Mouse (Mus musculus): ENCODE measurements at regions not wholly inside any gene's neighbourhood (a gene's known extent, or its start where the extent isn't known, plus 50 kb on each side); places are given as distances from the start of the nearest gene placed in this dataset.

- ATAC-seq (replicated peaks in 1 of 2; ENCODE audit: insufficient read depth in 1 of 2, low FRiP score in 2 of 2, low TSS enrichment in 1 of 2, low read depth in 1 of 2, poor library complexity in 2 of 2, severe bottlenecking in 2 of 2): no peak
These were observed 118.4 kb downstream of the Barx2 start for GRCm38 (mm10) chr9:31794911-31795310.

- ATAC-seq (replicated peaks in 1 of 2; ENCODE audit: insufficient read depth in 1 of 2, low FRiP score in 2 of 2, low TSS enrichment in 1 of 2, low read depth in 1 of 2, poor library complexity in 2 of 2, severe bottlenecking in 2 of 2): no peak
These were observed 137.3 kb downstream of the Barx2 start for GRCm38 (mm10) chr9:31775956-31776355.

GRCm38 (mm10) chr9:31765401-31765800 is 147.9 kb downstream of the Barx2 start:
- ATAC-seq (replicated peaks in 1 of 2; ENCODE audit: insufficient read depth in 1 of 2, low FRiP score in 2 of 2, low TSS enrichment in 1 of 2, low read depth in 1 of 2, poor library complexity in 2 of 2, severe bottlenecking in 2 of 2): no peak

- ATAC-seq (replicated peaks in 1 of 2; ENCODE audit: insufficient read depth in 1 of 2, low FRiP score in 2 of 2, low TSS enrichment in 1 of 2, low read depth in 1 of 2, poor library complexity in 2 of 2, severe bottlenecking in 2 of 2): no peak
These were observed 155.2 kb downstream of the Barx2 start for GRCm38 (mm10) chr9:31757894-31758561.

GRCm38 (mm10) chr9:31730443-31730842 is 182.8 kb downstream of the Barx2 start:
- ATAC-seq (replicated peaks in 1 of 2; ENCODE audit: insufficient read depth in 1 of 2, low FRiP score in 2 of 2, low TSS enrichment in 1 of 2, low read depth in 1 of 2, poor library complexity in 2 of 2, severe bottlenecking in 2 of 2): no peak

GRCm38 (mm10) chr9:31719309-31719708 is 194.0 kb downstream of the Barx2 start:
- ATAC-seq (replicated peaks in 1 of 2; ENCODE audit: insufficient read depth in 1 of 2, low FRiP score in 2 of 2, low TSS enrichment in 1 of 2, low read depth in 1 of 2, poor library complexity in 2 of 2, severe bottlenecking in 2 of 2): no peak

- ATAC-seq (replicated peaks in 1 of 2; ENCODE audit: insufficient read depth in 1 of 2, low FRiP score in 2 of 2, low TSS enrichment in 1 of 2, low read depth in 1 of 2, poor library complexity in 2 of 2, severe bottlenecking in 2 of 2): no peak
These were observed 203.2 kb downstream of the Barx2 start for GRCm38 (mm10) chr9:31710022-31710421.

- ATAC-seq (replicated peaks in 1 of 2; ENCODE audit: insufficient read depth in 1 of 2, low FRiP score in 2 of 2, low TSS enrichment in 1 of 2, low read depth in 1 of 2, poor library complexity in 2 of 2, severe bottlenecking in 2 of 2): no peak
These were observed 206.6 kb downstream of the Barx2 start for GRCm38 (mm10) chr9:31706688-31707087.

GRCm38 (mm10) chr9:31690921-31691475 is 222.3 kb downstream of the Barx2 start:
- no peak for ATAC-seq (replicated peaks in 1 of 2; ENCODE audit: insufficient read depth in 1 of 2, low FRiP score in 2 of 2, low TSS enrichment in 1 of 2, low read depth in 1 of 2, poor library complexity in 2 of 2, severe bottlenecking in 2 of 2)

- ATAC-seq (replicated peaks in 1 of 2; ENCODE audit: insufficient read depth in 1 of 2, low FRiP score in 2 of 2, low TSS enrichment in 1 of 2, low read depth in 1 of 2, poor library complexity in 2 of 2, severe bottlenecking in 2 of 2): peak in 1 of 2 experiments; percentile 17; a peak in 2 of 4 replicates
These were observed 224.1 kb upstream of the Tmem45b start for GRCm38 (mm10) chr9:31688398-31688705.

- peak in 1 of 2 experiments; percentile 9; a peak in 1 of 4 replicates for ATAC-seq (replicated peaks in 1 of 2; ENCODE audit: insufficient read depth in 1 of 2, low FRiP score in 2 of 2, low TSS enrichment in 1 of 2, low read depth in 1 of 2, poor library complexity in 2 of 2, severe bottlenecking in 2 of 2)
These were observed 223.6 kb upstream of the Tmem45b start for GRCm38 (mm10) chr9:31687686-31688397.

GRCm38 (mm10) chr9:31686466-31686865 is 222.2 kb upstream of the Tmem45b start:
- no peak for ATAC-seq (replicated peaks in 1 of 2; ENCODE audit: insufficient read depth in 1 of 2, low FRiP score in 2 of 2, low TSS enrichment in 1 of 2, low read depth in 1 of 2, poor library complexity in 2 of 2, severe bottlenecking in 2 of 2)

- ATAC-seq (replicated peaks in 1 of 2; ENCODE audit: insufficient read depth in 1 of 2, low FRiP score in 2 of 2, low TSS enrichment in 1 of 2, low read depth in 1 of 2, poor library complexity in 2 of 2, severe bottlenecking in 2 of 2): no peak
These were observed 220.5 kb upstream of the Tmem45b start for GRCm38 (mm10) chr9:31684812-31685188.

GRCm38 (mm10) chr9:31684099-31684811 is 220.0 kb upstream of the Tmem45b start:
- no peak for ATAC-seq (replicated peaks in 1 of 2; ENCODE audit: insufficient read depth in 1 of 2, low FRiP score in 2 of 2, low TSS enrichment in 1 of 2, low read depth in 1 of 2, poor library complexity in 2 of 2, severe bottlenecking in 2 of 2)

- no peak for ATAC-seq (replicated peaks in 1 of 2; ENCODE audit: insufficient read depth in 1 of 2, low FRiP score in 2 of 2, low TSS enrichment in 1 of 2, low read depth in 1 of 2, poor library complexity in 2 of 2, severe bottlenecking in 2 of 2)
These were observed 219.2 kb upstream of the Tmem45b start for GRCm38 (mm10) chr9:31683302-31684081.

- ATAC-seq (replicated peaks in 1 of 2; ENCODE audit: insufficient read depth in 1 of 2, low FRiP score in 2 of 2, low TSS enrichment in 1 of 2, low read depth in 1 of 2, poor library complexity in 2 of 2, severe bottlenecking in 2 of 2): no peak
These were observed 218.6 kb upstream of the Tmem45b start for GRCm38 (mm10) chr9:31682893-31683292.

GRCm38 (mm10) chr9:31677150-31677549 is 212.9 kb upstream of the Tmem45b start:
- no peak for ATAC-seq (replicated peaks in 1 of 2; ENCODE audit: insufficient read depth in 1 of 2, low FRiP score in 2 of 2, low TSS enrichment in 1 of 2, low read depth in 1 of 2, poor library complexity in 2 of 2, severe bottlenecking in 2 of 2)

Measured in hematopoietic stem cell, adult 5-6 weeks (primary cell).